Mouse (Mus musculus) left cerebral cortex, adult 8-10 months (tissue): Measurements from ENCODE around the gene 4931406P16Rik. TPM values are rescaled to one million over a fixed set of nuclear protein-coding genes. Genes with fewer than 3 reads are reported as not detected.
A peak's percentile ranks its signal among the peaks of the same experiment; 100 is the strongest.

ENCODE experiments used
- DNase-seq, 2 experiments: peaks; one replicate each; pipeline ENCODE4 v3.0.0; 2022; ENCODE audit warnings: low spot score in 2 of 2
- total RNA-seq, 4 experiments: library from RNA; stranded (reverse); gene quantifications; 2 replicates each; pipeline ENCODE4 v1.2.4; 2022

The 4931406P16Rik gene
- total RNA-seq, 4 experiments from 2014 or later = 40.1 to 47.7 (median 41.2) TPM

GRCm38 (mm10) chr7:34312786-34313442 is 437 bp downstream of the 4931406P16Rik start:
- no peak for DNase-seq

GRCm38 (mm10) chr7:34309186-34309764 is 4.1 kb downstream of the 4931406P16Rik start:
- DNase-seq = no peak

GRCm38 (mm10) chr7:34308586-34308985 is 4.8 kb downstream of the 4931406P16Rik start:
- no peak for DNase-seq

GRCm38 (mm10) chr7:34305454-34305853 is 7.9 kb downstream of the 4931406P16Rik start:
- no peak for DNase-seq

GRCm38 (mm10) chr7:34302651-34303050 is 10.7 kb downstream of the 4931406P16Rik start:
- DNase-seq = no peak

- no peak for DNase-seq
These were observed 11.4 kb downstream of the 4931406P16Rik start for GRCm38 (mm10) chr7:34301952-34302351.

GRCm38 (mm10) chr7:34298818-34299217 is 14.5 kb downstream of the 4931406P16Rik start:
- no peak for DNase-seq

GRCm38 (mm10) chr7:34296124-34296523 is 17.2 kb downstream of the 4931406P16Rik start:
- DNase-seq = no peak

GRCm38 (mm10) chr7:34292633-34293032 is 20.7 kb downstream of the 4931406P16Rik start:
- no peak for DNase-seq

GRCm38 (mm10) chr7:34291265-34291664 is 22.1 kb downstream of the 4931406P16Rik start:
- DNase-seq = no peak

- DNase-seq = no peak
These were observed 22.8 kb downstream of the 4931406P16Rik start for GRCm38 (mm10) chr7:34290450-34291151.

GRCm38 (mm10) chr7:34277656-34278055 is 35.7 kb downstream of the 4931406P16Rik start:
- DNase-seq = no peak

- no peak for DNase-seq
These were observed 37.3 kb downstream of the 4931406P16Rik start for GRCm38 (mm10) chr7:34276066-34276465.

- no peak for DNase-seq
These were observed 40.9 kb downstream of the 4931406P16Rik start for GRCm38 (mm10) chr7:34272465-34272864.

GRCm38 (mm10) chr7:34268463-34268862 is 44.9 kb downstream of the 4931406P16Rik start:
- no peak for DNase-seq

- no peak for DNase-seq
These were observed 46.9 kb downstream of the 4931406P16Rik start for GRCm38 (mm10) chr7:34266421-34266820.

- DNase-seq = peak; percentile 32 to 53
These were observed 47.4 kb downstream of the 4931406P16Rik start for GRCm38 (mm10) chr7:34265876-34266346.

GRCm38 (mm10) chr7:34263437-34263836 is 49.9 kb downstream of the 4931406P16Rik start:
- DNase-seq = no peak

- DNase-seq = no peak
These were observed 54.9 kb downstream of the 4931406P16Rik start for GRCm38 (mm10) chr7:34258407-34258806.

- no peak for DNase-seq
These were observed 56.1 kb downstream of the 4931406P16Rik start for GRCm38 (mm10) chr7:34257279-34257678.

- no peak for DNase-seq
These were observed 57.4 kb downstream of the 4931406P16Rik start for GRCm38 (mm10) chr7:34255916-34256315.

GRCm38 (mm10) chr7:34255137-34255536 is 58.2 kb downstream of the 4931406P16Rik start:
- no peak for DNase-seq
